Mouse (Mus musculus): ENCODE measurements around the gene Wdfy3. TPM values are rescaled to one million over a fixed set of nuclear protein-coding genes. Genes with fewer than 3 reads are reported as not detected.

Wdfy3 gene
- polyA plus RNA-seq, 1 experiment from 2014 or later: 8.0 TPM

DNA sequence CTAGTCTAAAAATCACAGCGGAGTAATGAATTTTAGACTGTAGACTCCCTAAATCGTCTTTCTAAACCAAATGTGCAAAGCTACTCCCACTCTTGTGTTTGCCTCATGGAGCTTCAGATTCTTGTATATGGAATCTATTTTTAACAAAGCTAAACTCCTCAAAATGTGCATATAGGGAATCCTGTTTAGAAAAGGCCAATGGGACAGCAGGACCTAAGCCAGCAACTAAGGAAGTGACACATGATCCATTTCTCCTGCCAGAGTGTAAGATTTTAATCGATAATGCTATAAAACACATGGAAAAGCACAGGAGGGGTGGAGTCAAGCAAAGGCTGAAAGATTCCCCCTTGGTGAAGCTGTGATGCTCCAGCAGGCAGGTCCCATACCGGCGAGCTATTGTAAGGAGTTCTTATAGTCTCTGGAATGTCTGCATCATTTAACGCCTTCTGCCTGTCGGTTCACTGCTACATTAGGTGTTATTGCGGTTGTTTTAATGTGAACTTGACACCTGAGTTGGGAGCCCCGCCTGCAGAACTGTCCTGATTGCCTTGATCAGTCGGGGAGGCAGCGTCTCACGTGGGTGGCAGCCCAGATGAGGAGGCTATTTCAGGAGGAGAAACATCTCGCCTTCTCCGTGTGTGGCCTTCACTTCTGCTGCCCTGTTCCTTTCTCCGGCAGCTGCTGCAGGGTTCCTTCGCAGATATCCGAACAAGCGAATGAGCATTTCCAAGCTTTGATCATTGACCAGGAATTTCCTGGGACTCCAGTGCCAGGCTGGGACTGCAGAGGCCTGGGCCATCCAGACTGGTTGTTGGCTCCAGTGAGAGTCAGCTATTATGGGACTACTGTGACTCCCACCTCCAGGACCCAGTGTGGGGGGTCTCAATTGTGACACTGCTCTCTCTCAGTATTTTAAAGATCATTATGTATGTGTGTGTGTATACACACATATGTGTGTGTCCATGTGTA, 15.3 kb upstream of the Wdfy3 start:
- H3K4me1 ChIP-seq (ENCODE audit: control insufficient read depth, insufficient read depth, low read length): no peaks in the 10 kb centered on the region
- H3K4me3 ChIP-seq (ENCODE audit: low read length): no peak overlapping the region
- H3K27me3 ChIP-seq (ENCODE audit: control insufficient read depth, insufficient read depth, low read length): no peaks in the 10 kb centered on the region
- H3K9me3 ChIP-seq (replicated peaks; ENCODE audit: control insufficient read depth, low read length): no peaks in the 10 kb centered on the region; the same call in 1 of the 2 replicates
- H3K27ac ChIP-seq (ENCODE audit: low read length): no peak overlapping the region
- H3K4me2 ChIP-seq (ENCODE audit: low read depth, low read length): peak overlapping the region; percentile 26
- 29% methylated on average over 18 of the region's 18 CpGs for WGBS
- ATAC-seq (replicated peaks; ENCODE audit: extremely low read depth, insufficient read depth, low FRiP score): no peak
- no peak overlapping the region for H3K9ac ChIP-seq (ENCODE audit: low read length)
- H3K36me3 ChIP-seq (ENCODE audit: control insufficient read depth, insufficient read depth): no peaks in the 10 kb centered on the region

DNA sequence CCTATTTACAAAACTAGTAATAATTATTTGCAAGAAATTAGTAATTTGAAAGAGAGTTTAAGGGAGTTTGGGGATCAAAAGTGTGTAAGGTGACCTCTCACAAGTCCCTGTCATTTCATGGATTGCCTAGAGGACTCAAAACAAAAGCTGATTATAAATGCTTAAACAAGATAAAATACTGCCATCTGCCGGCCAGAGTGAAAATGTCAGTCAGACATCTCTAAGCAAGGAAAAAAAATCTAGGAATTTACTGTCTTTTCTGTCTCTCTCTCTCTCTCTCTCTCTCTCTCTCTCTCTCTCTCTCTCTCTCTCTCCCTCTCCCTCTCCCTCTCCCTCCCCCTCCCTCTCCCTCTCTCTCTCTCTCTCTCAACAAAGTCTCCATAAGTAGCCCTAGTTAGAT, 4.4 kb upstream of the Wdfy3 start:
- H3K4me1 ChIP-seq (ENCODE audit: control insufficient read depth, insufficient read depth, low read length): no peaks in the 10 kb centered on the region
- H3K4me2 ChIP-seq (ENCODE audit: low read depth, low read length): no peak overlapping the region
- H3K27me3 ChIP-seq (ENCODE audit: control insufficient read depth, insufficient read depth, low read length): no peaks in the 10 kb centered on the region
- no peak for ATAC-seq (replicated peaks; ENCODE audit: extremely low read depth, insufficient read depth, low FRiP score)
- no peak overlapping the region for H3K9ac ChIP-seq (ENCODE audit: low read length)
- WGBS: 0% methylated on average over 1 of the region's 1 CpGs
- no peaks in the 10 kb centered on the region for H3K36me3 ChIP-seq (ENCODE audit: control insufficient read depth, insufficient read depth)
- no peak overlapping the region for H3K27ac ChIP-seq (ENCODE audit: low read length)
- no peaks in the 10 kb centered on the region for H3K9me3 ChIP-seq (replicated peaks; ENCODE audit: control insufficient read depth, low read length)
- no peak overlapping the region for H3K4me3 ChIP-seq (ENCODE audit: low read length)

DNA sequence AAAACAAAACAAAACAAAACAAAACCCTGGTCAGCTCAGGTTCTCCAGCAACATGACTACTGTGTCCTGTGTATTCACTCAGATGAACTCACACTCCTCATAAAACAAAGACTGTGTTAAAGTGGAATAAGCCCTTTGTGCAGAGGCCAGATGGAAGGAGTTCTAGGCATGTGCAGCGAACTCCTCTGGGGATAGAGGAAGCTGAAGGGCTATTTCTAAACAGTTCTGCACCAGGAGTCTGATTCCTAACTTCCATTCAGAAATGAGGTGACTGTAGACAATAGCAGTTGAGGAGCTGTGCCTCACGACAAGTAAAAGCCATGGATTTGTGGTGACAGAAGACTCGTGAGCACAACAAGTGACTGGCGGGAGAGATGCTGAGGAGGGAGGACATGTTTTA, 2.3 kb upstream of the Wdfy3 start:
- no peak for ATAC-seq (replicated peaks; ENCODE audit: extremely low read depth, insufficient read depth, low FRiP score)
- Histone ChIP-seq H3K4me2 (ENCODE audit: low read depth, low read length) (no peak overlapping the region), H3K4me1 (ENCODE audit: control insufficient read depth, insufficient read depth, low read length) (peaks cover 10% of the 10 kb centered on the region; the same call in 1 of the 2 replicates), H3K36me3 (ENCODE audit: control insufficient read depth, insufficient read depth) (no peaks in the 10 kb centered on the region), H3K27ac (ENCODE audit: low read length) (no peak overlapping the region), H3K4me3 (ENCODE audit: low read length) (no peak overlapping the region), H3K9me3 (replicated peaks; ENCODE audit: control insufficient read depth, low read length) (no peaks in the 10 kb centered on the region), H3K9ac (ENCODE audit: low read length) (no peak overlapping the region), H3K27me3 (ENCODE audit: control insufficient read depth, insufficient read depth, low read length) (no peaks in the 10 kb centered on the region)
- WGBS: 67% methylated on average over 4 of the region's 4 CpGs

DNA sequence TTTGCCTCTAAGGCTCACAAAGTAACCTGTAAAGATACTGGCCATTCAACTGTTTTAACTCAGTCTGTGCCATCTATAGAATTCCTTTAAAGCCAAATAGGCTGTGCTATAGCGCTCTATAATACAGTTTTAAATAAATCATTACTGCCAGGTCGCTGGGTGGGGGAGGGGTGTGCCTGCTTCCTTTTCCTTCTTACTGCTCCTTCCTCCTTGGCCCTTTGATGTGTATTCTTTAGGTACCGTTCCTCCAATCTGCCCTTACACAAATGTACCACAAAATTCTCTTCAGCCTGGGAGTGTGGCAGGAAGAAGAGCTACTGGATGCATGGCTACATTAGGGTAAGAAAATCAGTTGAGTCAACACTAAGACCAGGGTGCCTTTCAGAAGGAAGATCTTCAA, 1.5 kb upstream of the Wdfy3 start:
- Histone ChIP-seq H3K4me1 (ENCODE audit: control insufficient read depth, insufficient read depth, low read length) (peaks cover 10% of the 10 kb centered on the region; the same call in 1 of the 2 replicates), H3K4me3 (ENCODE audit: low read length) (no peak overlapping the region), H3K27me3 (ENCODE audit: control insufficient read depth, insufficient read depth, low read length) (no peaks in the 10 kb centered on the region), H3K9ac (ENCODE audit: low read length) (no peak overlapping the region), H3K27ac (ENCODE audit: low read length) (no peak overlapping the region), H3K9me3 (replicated peaks; ENCODE audit: control insufficient read depth, low read length) (no peaks in the 10 kb centered on the region), H3K4me2 (ENCODE audit: low read depth, low read length) (no peak overlapping the region), H3K36me3 (ENCODE audit: control insufficient read depth, insufficient read depth) (no peaks in the 10 kb centered on the region)
- no peak for ATAC-seq (replicated peaks; ENCODE audit: extremely low read depth, insufficient read depth, low FRiP score)
- 57% methylated on average over 3 of the region's 3 CpGs for WGBS

DNA sequence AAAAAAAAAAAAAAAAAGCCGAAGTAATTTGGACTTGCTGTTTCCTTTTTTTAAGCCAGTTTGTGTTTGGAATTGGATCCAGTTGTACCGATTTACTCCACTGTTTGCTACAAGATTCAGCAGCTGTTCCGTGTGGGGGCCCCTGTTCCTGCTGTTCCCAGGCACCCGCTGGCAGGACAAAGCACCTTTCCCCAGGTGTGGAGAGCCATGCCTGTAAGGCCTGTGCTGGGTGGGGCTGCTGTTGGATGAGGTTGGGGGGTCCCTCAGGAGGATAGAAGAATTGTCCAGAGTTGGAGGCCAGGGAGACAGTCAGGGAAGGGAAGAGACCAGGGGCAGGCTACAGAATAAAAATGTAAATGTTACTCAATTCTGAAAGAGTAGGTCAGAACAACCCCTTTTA, 1.1 kb upstream of the Wdfy3 start:
- no peaks in the 10 kb centered on the region for H3K27me3 ChIP-seq (ENCODE audit: control insufficient read depth, insufficient read depth, low read length)
- H3K4me2 ChIP-seq (ENCODE audit: low read depth, low read length): no peak overlapping the region
- H3K4me1 ChIP-seq (ENCODE audit: control insufficient read depth, insufficient read depth, low read length): peaks cover 10% of the 10 kb centered on the region; the same call in 1 of the 2 replicates
- H3K36me3 ChIP-seq (ENCODE audit: control insufficient read depth, insufficient read depth): no peaks in the 10 kb centered on the region
- 57% methylated on average over 4 of the region's 4 CpGs for WGBS
- H3K27ac ChIP-seq (ENCODE audit: low read length): no peak overlapping the region
- H3K9ac ChIP-seq (ENCODE audit: low read length): no peak overlapping the region
- H3K4me3 ChIP-seq (ENCODE audit: low read length): no peak overlapping the region
- no peaks in the 10 kb centered on the region for H3K9me3 ChIP-seq (replicated peaks; ENCODE audit: control insufficient read depth, low read length)
- ATAC-seq (replicated peaks; ENCODE audit: extremely low read depth, insufficient read depth, low FRiP score): no peak

DNA sequence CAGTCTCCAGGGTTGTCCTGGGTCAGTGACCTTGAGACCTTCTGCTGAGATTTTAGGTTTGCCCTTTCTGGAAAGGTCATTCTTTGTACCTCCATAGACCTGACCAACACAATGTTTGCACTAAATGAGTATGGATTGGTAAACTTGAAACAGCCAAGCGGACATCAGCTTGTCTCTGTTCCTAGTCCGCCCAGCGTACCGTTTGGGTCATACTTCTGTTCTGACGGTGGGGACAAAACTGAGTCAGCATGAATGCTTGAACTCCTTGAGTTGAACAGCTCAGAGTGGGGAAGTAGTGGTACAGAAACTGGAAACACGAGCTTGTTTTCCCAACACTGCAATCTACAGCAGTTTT, 670 bp upstream of the Wdfy3 start:
- peak overlapping the region; percentile 93 for H3K4me3 ChIP-seq (ENCODE audit: low read length)
- H3K27me3 ChIP-seq (ENCODE audit: control insufficient read depth, insufficient read depth, low read length): no peaks in the 10 kb centered on the region
- no peaks in the 10 kb centered on the region for H3K9me3 ChIP-seq (replicated peaks; ENCODE audit: control insufficient read depth, low read length)
- ATAC-seq (replicated peaks; ENCODE audit: extremely low read depth, insufficient read depth, low FRiP score): no peak
- H3K27ac ChIP-seq (ENCODE audit: low read length): peak overlapping the region; percentile 91
- peak overlapping the region; percentile 98 for H3K9ac ChIP-seq (ENCODE audit: low read length)
- no peaks in the 10 kb centered on the region for H3K36me3 ChIP-seq (ENCODE audit: control insufficient read depth, insufficient read depth)
- 32% methylated on average over 6 of the region's 6 CpGs for WGBS
- H3K4me1 ChIP-seq (ENCODE audit: control insufficient read depth, insufficient read depth, low read length): peaks cover 10% of the 10 kb centered on the region; the same call in 1 of the 2 replicates
- peak overlapping the region; percentile 75 for H3K4me2 ChIP-seq (ENCODE audit: low read depth, low read length)

DNA sequence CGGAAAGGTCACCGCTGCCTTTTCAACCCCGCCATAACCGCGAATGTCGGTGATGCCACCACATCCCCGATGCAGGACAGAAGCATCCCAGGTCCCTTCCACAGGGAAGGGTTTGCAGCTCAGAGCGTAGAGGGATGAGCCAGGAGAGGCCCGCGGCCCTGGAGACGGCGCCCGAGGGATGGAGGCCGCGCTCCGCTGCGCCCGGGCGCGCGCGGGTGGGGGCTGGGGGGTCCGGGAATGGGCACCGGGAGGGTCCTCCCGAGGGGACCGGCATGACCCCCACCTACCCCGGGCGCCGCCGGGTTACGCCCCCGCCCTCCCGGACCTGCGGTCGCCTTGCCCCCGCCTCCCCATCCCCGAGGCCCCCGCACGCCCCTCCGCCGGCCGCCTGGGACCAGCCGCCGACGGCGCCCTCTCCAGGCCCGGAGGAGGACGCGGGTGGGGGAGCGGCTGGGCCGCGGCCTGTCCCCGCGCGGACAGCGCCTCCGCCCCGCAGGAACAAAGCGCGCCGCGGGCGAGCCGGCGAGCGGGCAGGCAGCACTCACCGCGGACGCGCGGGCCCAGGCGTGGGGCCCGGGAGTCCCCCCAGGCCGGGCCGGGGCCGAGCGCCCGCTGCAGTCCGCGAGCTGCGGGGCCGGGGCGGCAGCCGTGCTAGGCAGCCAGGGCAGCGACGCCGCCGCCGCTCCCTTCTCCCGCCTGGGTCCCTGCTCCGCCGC, 512 bp downstream of the Wdfy3 start:
- peak; percentile 87 for ATAC-seq (replicated peaks; ENCODE audit: extremely low read depth, insufficient read depth, low FRiP score)
- Histone ChIP-seq H3K27ac (ENCODE audit: low read length) (peak overlapping the region; percentile 91), H3K4me3 (ENCODE audit: low read length) (peak overlapping the region; percentile 93), H3K36me3 (ENCODE audit: control insufficient read depth, insufficient read depth) (no peaks in the 10 kb centered on the region), H3K9ac (ENCODE audit: low read length) (peak overlapping the region; percentile 98), H3K9me3 (replicated peaks; ENCODE audit: control insufficient read depth, low read length) (no peaks in the 10 kb centered on the region), H3K27me3 (ENCODE audit: control insufficient read depth, insufficient read depth, low read length) (no peaks in the 10 kb centered on the region), H3K4me2 (ENCODE audit: low read depth, low read length) (peak overlapping the region; percentile 75), H3K4me1 (ENCODE audit: control insufficient read depth, insufficient read depth, low read length) (peaks cover 10% of the 10 kb centered on the region; the same call in 1 of the 2 replicates)
- WGBS: under 1% methylated on average over 80 of the region's 92 CpGs

DNA sequence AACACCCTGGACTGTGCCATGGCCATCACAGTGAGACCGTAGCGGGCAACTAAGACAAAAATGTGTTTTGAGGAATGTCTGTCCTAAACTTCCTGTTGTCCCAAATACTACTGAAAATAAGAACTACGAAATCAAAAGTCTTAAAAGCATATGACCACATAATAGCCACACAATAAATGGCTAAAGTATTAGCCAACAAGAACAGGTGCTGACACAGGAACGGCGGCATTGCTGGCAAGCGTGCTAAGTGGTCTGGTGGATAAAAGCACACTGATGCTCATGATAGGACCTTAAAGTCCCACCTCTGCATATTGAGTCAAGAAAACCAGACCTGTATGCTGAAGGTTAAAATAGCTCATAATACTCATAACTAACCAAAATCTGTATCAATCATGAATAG, 3.3 kb downstream of the Wdfy3 start:
- 85% methylated on average over 6 of the region's 6 CpGs for WGBS
- Histone ChIP-seq H3K4me1 (ENCODE audit: control insufficient read depth, insufficient read depth, low read length) (peaks cover 29% of the 10 kb centered on the region), H3K36me3 (ENCODE audit: control insufficient read depth, insufficient read depth) (no peaks in the 10 kb centered on the region), H3K9me3 (replicated peaks; ENCODE audit: control insufficient read depth, low read length) (no peaks in the 10 kb centered on the region), H3K9ac (ENCODE audit: low read length) (no peak overlapping the region), H3K4me3 (ENCODE audit: low read length) (no peak overlapping the region), H3K27me3 (ENCODE audit: control insufficient read depth, insufficient read depth, low read length) (no peaks in the 10 kb centered on the region), H3K27ac (ENCODE audit: low read length) (no peak overlapping the region), H3K4me2 (ENCODE audit: low read depth, low read length) (no peak overlapping the region)
- no peak for ATAC-seq (replicated peaks; ENCODE audit: extremely low read depth, insufficient read depth, low FRiP score)

Data from heart, embryonic 16.5 days (tissue).